Mouse (Mus musculus): ENCODE results near the gene Hist1h2ae.
"Not testable (repeated sequence)": the region's sequence is repeated elsewhere in the genome, so short reads cannot be mapped to it uniquely, and the experiment has no call there.

Gene Hist1h2ae

GRCm38 (mm10) chr13:23583387-23584068, 12.5 kb upstream of the Hist1h2ae start:
- no peak for DNase-seq (ENCODE audit: low read depth, low spot score)

GRCm38 (mm10) chr13:23582219-23583056, 11.4 kb upstream of the Hist1h2ae start:
- DNase-seq (ENCODE audit: low read depth, low spot score) = no peak

- DNase-seq (ENCODE audit: low read depth, low spot score) = peak; percentile 96
Measured at GRCm38 (mm10) chr13:23581408-23582218, 10.6 kb upstream of the Hist1h2ae start, which contains the start of gene Hist1h4d. Gene Hist1h4d (plus strand): TSS chr13:23581598.

GRCm38 (mm10) chr13:23577835-23578234, 6.8 kb upstream of the Hist1h2ae start:
- no peak for DNase-seq (ENCODE audit: low read depth, low spot score)

- no peak for DNase-seq (ENCODE audit: low read depth, low spot score)
Measured at GRCm38 (mm10) chr13:23576906-23577639, 6.1 kb upstream of the Hist1h2ae start.

- DNase-seq (ENCODE audit: low read depth, low spot score) = no peak
Measured at GRCm38 (mm10) chr13:23576351-23576881, 5.4 kb upstream of the Hist1h2ae start.

- DNase-seq (ENCODE audit: low read depth, low spot score) = not testable (repeated sequence)
Measured at GRCm38 (mm10) chr13:23575864-23576313, 4.9 kb upstream of the Hist1h2ae start.

- peak; percentile 71 for DNase-seq (ENCODE audit: low read depth, low spot score)
Measured at GRCm38 (mm10) chr13:23575271-23575851, 4.3 kb upstream of the Hist1h2ae start, which contains the start of gene Hist1h3d. Gene Hist1h3d (plus strand): TSS chr13:23575763.

GRCm38 (mm10) chr13:23574546-23575170, 3.6 kb upstream of the Hist1h2ae start:
- DNase-seq (ENCODE audit: low read depth, low spot score) = not testable (repeated sequence)

- DNase-seq (ENCODE audit: low read depth, low spot score) = peak; percentile 91
Measured at GRCm38 (mm10) chr13:23573898-23574524, 3.0 kb upstream of the Hist1h2ae start, which contains the start of the genes Hist1h2bf and Hist1h2ad. Gene Hist1h2bf (minus strand): TSS chr13:23574196. Gene Hist1h2ad (plus strand): TSS chr13:23574381.

- not testable (repeated sequence) for DNase-seq (ENCODE audit: low read depth, low spot score)
Measured at GRCm38 (mm10) chr13:23573034-23573897, 2.2 kb upstream of the Hist1h2ae start.

GRCm38 (mm10) chr13:23572218-23573033, 1.4 kb upstream of the Hist1h2ae start:
- no peak for DNase-seq (ENCODE audit: low read depth, low spot score)

GRCm38 (mm10) chr13:23571504-23572217, 641 bp upstream of the Hist1h2ae start:
- not testable (repeated sequence) for DNase-seq (ENCODE audit: low read depth, low spot score)

GRCm38 (mm10) chr13:23570261-23571021, 579 bp downstream of the Hist1h2ae start:
- DNase-seq (ENCODE audit: low read depth, low spot score) = not testable (repeated sequence)

- DNase-seq (ENCODE audit: low read depth, low spot score) = no peak
Measured at GRCm38 (mm10) chr13:23564482-23564881, 6.5 kb downstream of the Hist1h2ae start.
